Mouse (Mus musculus) ES-E14 (cell line): ENCODE data around the gene Hoxb1. TPM values are rescaled to one million over a fixed set of nuclear protein-coding genes. Genes with fewer than 3 reads are reported as not detected.

Source experiments
- DNase-seq: peaks from one replicate; pipeline ENCODE4 v3.0.0-alpha.2; 2013; ENCODE audit warnings: low read depth, low spot score
- H3K27ac ChIP-seq: 2 replicates; pipeline ENCODE4 v1.5.1; 2012; ENCODE audit warnings: low read depth, mild to moderate bottlenecking, low read length, moderate library complexity, mixed read lengths; ENCODE audit not compliant: poor library complexity, insufficient read depth, severe bottlenecking
- H3K36me3 ChIP-seq: 2 replicates; pipeline ENCODE4 v1.6.1; 2012; ENCODE audit warnings: mild to moderate bottlenecking, low read length, moderate library complexity, mixed read lengths; ENCODE audit not compliant: control insufficient read depth, poor library complexity, insufficient read depth, severe bottlenecking
- H3K4me1 ChIP-seq, 2 experiments: fragments of 150-350 bp in 1 of 2; sonication (generic) in 1 of 2; 2 replicates each; pipeline ENCODE4 v1.6.1; 2012; ENCODE audit warnings: low read length in 2 of 2, mild to moderate bottlenecking in 1 of 2, mixed read lengths in 1 of 2; ENCODE audit not compliant: control insufficient read depth in 2 of 2, insufficient read depth in 2 of 2, poor library complexity in 1 of 2
- H3K4me3 ChIP-seq, 2 experiments: fragments of 150-350 bp in 1 of 2; sonication (generic) in 1 of 2; 2 replicates each; pipeline ENCODE4 v1.5.1; 2012; ENCODE audit warnings: low read length in 2 of 2, low read depth in 1 of 2, mild to moderate bottlenecking in 1 of 2, mixed read lengths in 1 of 2; ENCODE audit not compliant: insufficient read depth in 1 of 2, poor library complexity in 1 of 2, severe bottlenecking in 1 of 2
- H3K9ac ChIP-seq: 2 replicates; pipeline ENCODE4 v1.6.1; 2012; ENCODE audit warnings: low read depth, mild to moderate bottlenecking, low read length, mixed read lengths; ENCODE audit not compliant: poor library complexity, insufficient read depth, severe bottlenecking
- H3K9me3 ChIP-seq: fragments of 150-350 bp; sonication (generic); 2 replicates; pipeline ENCODE4 v1.6.1; 2012; ENCODE audit warnings: low read depth, mild to moderate bottlenecking, low read length; ENCODE audit not compliant: control insufficient read depth, insufficient read depth
- CHD2 ChIP-seq: IDR thresholded peaks from 2 replicates; pipeline ENCODE4 v1.6.1; 2014; ENCODE audit warnings: mild to moderate bottlenecking, low read depth, low read length, inconsistent platforms
- HCFC1 ChIP-seq: IDR thresholded peaks from 2 replicates; pipeline ENCODE4 v1.6.1; 2012; ENCODE audit warnings: low read length, inconsistent platforms, borderline replicate concordance; ENCODE audit not compliant: insufficient read depth
- MAFK ChIP-seq: IDR thresholded peaks from 2 replicates; pipeline ENCODE4 v1.6.1; 2014; ENCODE audit warnings: mild to moderate bottlenecking, low read depth, low read length, inconsistent platforms; ENCODE audit not compliant: insufficient read depth
- ZC3H11A ChIP-seq: IDR thresholded peaks from 2 replicates; pipeline ENCODE4 v1.6.1; 2012; ENCODE audit warnings: low read depth, mild to moderate bottlenecking, inconsistent platforms, low read length, borderline replicate concordance
- ZNF384 ChIP-seq: IDR thresholded peaks from 2 replicates; pipeline ENCODE4 v1.6.1; 2012; ENCODE audit warnings: low read depth, low read length, inconsistent platforms
- in situ Hi-C, 2 experiments: fragments of 600-800 bp; cut with MboI; formaldehyde crosslinking; loops; one replicate each; pipeline ENCODE4 v1.15.1; 2025; ENCODE audit warnings: low sequenced_read_pairs in 2 of 2, inconsistent platforms in 1 of 2; ENCODE audit not compliant: unreplicated experiment in 2 of 2
- total RNA-seq: library from RNA; depleted of rRNA; stranded (reverse); fragments of 300-350 nt; gene quantifications from 2 replicates; pipeline ENCODE4 v1.2.3, GENCODE M21; 2012

The Hoxb1 gene
- total RNA-seq, 1 experiment, result 0.49 TPM

DNA sequence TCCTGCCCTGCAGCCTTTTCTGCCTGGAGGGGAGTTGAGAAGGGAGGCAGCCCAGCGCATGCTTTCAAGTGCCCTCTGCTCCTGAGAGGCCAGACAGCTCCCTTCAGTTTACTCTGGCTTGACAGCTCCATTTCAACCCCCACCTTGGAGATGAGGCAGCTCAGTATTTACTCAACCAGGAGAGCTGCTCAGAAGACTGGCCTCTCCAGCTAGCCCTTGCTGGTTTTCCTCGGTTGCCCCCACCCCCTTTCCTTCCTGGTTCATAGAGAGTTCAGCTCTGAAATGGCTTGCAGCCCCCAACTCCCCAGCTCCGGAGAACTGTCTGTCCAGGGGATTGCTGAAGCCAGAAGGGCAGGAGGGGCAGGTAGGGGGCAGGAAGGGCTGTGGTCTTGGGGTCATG, 7.0 kb downstream of the Hoxb1 start:
- H3K9ac ChIP-seq, result no peak overlapping the region
- H3K4me3 ChIP-seq, result no peak overlapping the region
- in situ Hi-C loops, result no loop called here
- H3K9me3 ChIP-seq, result no peaks in the 10 kb centered on the region
- no peak for TF ChIP-seq ZNF384
- no peak for TF ChIP-seq CHD2
- no peak for TF ChIP-seq ZC3H11A
- no peak for TF ChIP-seq MAFK
- TF ChIP-seq HCFC1, result no peak
- no peaks in the 10 kb centered on the region for H3K36me3 ChIP-seq
- peaks cover 0 to 5% of the 10 kb centered on the region in 2 experiments; a peak in 2 of 4 replicates for H3K4me1 ChIP-seq
- no peak for DNase-seq
- H3K27ac ChIP-seq, result no peak overlapping the region

DNA sequence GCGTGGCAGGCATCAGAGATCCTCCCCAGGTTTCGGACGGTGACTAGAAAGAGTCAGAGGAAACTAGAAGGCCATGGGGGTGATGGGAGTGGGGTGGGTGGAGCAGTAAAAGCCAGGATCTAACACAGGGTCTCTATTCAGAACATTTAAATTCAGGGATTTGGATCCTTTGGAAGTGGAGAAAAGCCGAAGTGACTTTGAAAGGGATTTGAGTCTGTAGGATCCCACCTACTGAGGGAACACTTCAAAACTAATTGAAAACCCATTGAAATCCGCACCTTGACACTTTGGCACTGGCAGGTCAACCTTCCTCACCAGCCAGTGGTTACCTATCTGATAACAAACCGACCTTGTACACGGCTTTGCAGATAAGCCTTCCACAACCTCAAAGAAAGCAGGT, 9.3 kb downstream of the Hoxb1 start:
- no peak overlapping the region for H3K9ac ChIP-seq
- no peaks in the 10 kb centered on the region for H3K36me3 ChIP-seq
- no peak for DNase-seq
- TF ChIP-seq HCFC1 (no peak), ZNF384 (no peak), ZC3H11A (no peak), CHD2 (no peak), MAFK (no peak)
- H3K9me3 ChIP-seq, result no peaks in the 10 kb centered on the region
- no peak overlapping the region for H3K27ac ChIP-seq
- in situ Hi-C loops, result no loop called here
- H3K4me1 ChIP-seq, result peaks cover 0 to 3% of the 10 kb centered on the region in 2 experiments; a peak in 2 of 4 replicates
- no peak overlapping the region for H3K4me3 ChIP-seq

DNA sequence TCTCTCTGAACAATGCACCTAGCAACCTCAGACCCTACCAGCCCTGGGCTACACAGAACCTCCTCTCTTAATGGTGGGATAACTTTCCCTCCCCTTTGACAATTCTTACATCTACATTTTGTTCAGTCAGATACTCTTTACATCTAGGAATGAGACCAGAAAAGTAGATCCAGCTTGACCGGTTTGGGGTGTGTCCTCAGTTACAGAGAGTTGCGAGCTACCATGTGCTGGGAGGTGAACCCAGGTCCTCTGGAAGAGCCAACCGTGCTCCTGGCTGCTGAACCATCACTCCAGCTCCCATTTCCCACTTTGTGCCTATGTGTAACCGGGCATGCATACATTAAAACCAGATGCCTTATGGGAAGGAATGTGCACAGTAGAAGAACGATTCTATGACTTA, 17.8 kb downstream of the Hoxb1 start:
- DNase-seq, result no peak
- Histone ChIP-seq H3K9ac (no peak overlapping the region), H3K9me3 (no peaks in the 10 kb centered on the region), H3K4me3 (no peak overlapping the region), H3K4me1 (no peaks in the 10 kb centered on the region), H3K27ac (no peak overlapping the region), H3K36me3 (no peaks in the 10 kb centered on the region)
- no peak for TF ChIP-seq ZC3H11A
- no peak for TF ChIP-seq MAFK
- TF ChIP-seq CHD2, result no peak
- TF ChIP-seq HCFC1, result no peak
- in situ Hi-C loops, result no loop called here

DNA sequence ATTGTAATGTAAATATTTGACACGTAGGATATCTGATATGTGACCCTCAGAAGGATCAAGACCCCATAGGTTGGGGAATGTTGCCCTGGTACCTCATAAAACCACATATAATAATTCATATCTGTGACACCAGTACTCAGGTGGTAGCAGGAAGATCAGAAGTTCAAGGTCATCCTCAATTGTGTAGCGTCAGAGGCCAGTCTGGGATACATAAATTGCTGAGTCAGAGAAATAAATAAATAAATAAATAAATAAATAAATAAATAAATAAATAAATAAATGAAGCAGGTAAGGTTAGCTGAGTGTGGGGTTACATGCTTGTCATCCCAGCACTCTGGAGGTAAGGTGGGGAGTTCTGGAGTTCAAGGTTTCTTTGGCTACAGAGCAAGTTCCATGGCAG, 22.1 kb downstream of the Hoxb1 start:
- H3K9ac ChIP-seq, result no peak overlapping the region
- peaks cover 0 to 1% of the 10 kb centered on the region in 2 experiments; a peak in 1 of 4 replicates for H3K4me1 ChIP-seq
- H3K9me3 ChIP-seq, result no peaks in the 10 kb centered on the region
- DNase-seq, result no peak
- no peak overlapping the region for H3K27ac ChIP-seq
- in situ Hi-C loops, result no loop called here
- H3K4me3 ChIP-seq, result no peak overlapping the region
- no peaks in the 10 kb centered on the region for H3K36me3 ChIP-seq
- TF ChIP-seq HCFC1, result no peak
- TF ChIP-seq MAFK, result peak; percentile 64; the same call in 1 of the 2 replicates
